17 mouse cellular contexts compared by ENCODE assay signal in the genomic region with DNA sequence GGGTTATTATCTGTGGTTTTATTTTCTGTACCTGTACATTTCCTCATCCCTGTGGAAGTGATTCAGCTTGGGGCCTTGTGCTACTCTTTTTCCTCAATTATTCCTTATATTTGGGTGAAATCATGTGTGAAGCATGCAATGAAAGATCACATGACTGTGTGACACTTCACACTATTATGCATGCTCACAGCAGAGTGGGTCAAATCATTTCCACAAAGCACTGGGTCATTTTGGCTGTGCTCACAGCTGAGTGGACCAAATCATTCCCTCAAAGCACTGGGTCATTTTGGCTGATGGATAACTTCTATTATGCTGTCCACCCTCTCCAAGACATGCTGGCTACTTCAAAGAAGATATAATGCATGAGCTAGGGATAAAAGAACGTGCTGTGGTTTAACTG. TPM values are rescaled to one million over a fixed set of nuclear protein-coding genes. Genes with fewer than 3 reads are reported as not detected.
"Had no signal": no experiment of that assay in that cellular context is flagged by ENCODE, and none has a peak within 500 bp of the region (broad histone marks: within the 10 kb centered on the region; RNA-seq: fewer than 3 reads in every experiment).

No protein-coding gene starts in this region.

- H3K4me1 ChIP-seq: limb, embryonic 12.5 days; limb, embryonic 15.5 days had no signal

- H3K27ac ChIP-seq: limb, embryonic 12.5 days; limb, embryonic 15.5 days; liver, embryonic 14.5 days; macrophage had no signal

- H3K4me3 ChIP-seq: limb, embryonic 12.5 days; limb, embryonic 15.5 days had no signal

- DNase-seq: kidney, adult 18-20 months; kidney, adult 9 months; kidney, postnatal 14 days; kidney, postnatal 4 days; left cerebral cortex, postnatal 4 days; liver, postnatal 0 days; lung, embryonic 14.5 days; thymus, adult 18-20 months; thymus, postnatal 36 days had no signal

- H3K9me3 ChIP-seq: limb, embryonic 12.5 days; limb, embryonic 15.5 days had no signal

- ATAC-seq: liver, postnatal 0 days; lung, postnatal 0 days had no signal

- H3K4me2 ChIP-seq: limb, embryonic 12.5 days; limb, embryonic 15.5 days; liver, embryonic 11.5 days; lung, embryonic 14.5 days had no signal

- H3K27me3 ChIP-seq: limb, embryonic 12.5 days; limb, embryonic 15.5 days had no signal

- H3K36me3 ChIP-seq: limb, embryonic 12.5 days; limb, embryonic 15.5 days had no signal

- H3K9ac ChIP-seq: limb, embryonic 12.5 days; limb, embryonic 15.5 days; liver, embryonic 14.5 days; liver, postnatal 0 days; lung, embryonic 14.5 days had no signal

RNA-seq across cellular contexts. Expression of gene Gabrb3, which starts 6.6 kb away (rescaled TPM):
- total RNA-seq: megakaryocyte, adult 5-6 weeks had no signal
- polyA plus RNA-seq: liver, postnatal 0 days; macrophage; spleen, adult 2 months had no signal

RNA-seq across cellular contexts. Expression of gene Gabrg3, which starts 25.9 kb away (rescaled TPM):
- total RNA-seq: megakaryocyte, adult 5-6 weeks had no signal
- polyA plus RNA-seq: liver, postnatal 0 days; macrophage; spleen, adult 2 months had no signal
